Mouse (Mus musculus) forebrain, embryonic 14.5 days (tissue): ENCODE results near the gene Pex19. TPM values are rescaled to one million over a fixed set of nuclear protein-coding genes. Genes with fewer than 3 reads are reported as not detected.
A peak's percentile ranks its signal among the peaks of the same experiment; 100 is the strongest.

Experiments
- ATAC-seq: fragments of 200-750 bp; cut with Nextera tagmentation; 2 replicates; pipeline ENCODE4 v1.8.0; 2017; ENCODE audit warnings: mild to moderate bottlenecking, moderate library complexity
- DNase-seq: peaks from one replicate; pipeline ENCODE4 v3.0.0-alpha.2; 2015; ENCODE audit warnings: low spot score
- H3K27ac ChIP-seq: fragments of 300-500 bp; sonication (generic); 2 replicates; pipeline ENCODE4 v1.5.1; 2014; ENCODE audit warnings: low read depth, mild to moderate bottlenecking, control low read depth, low read length, moderate library complexity
- H3K27me3 ChIP-seq: fragments of 300-500 bp; sonication (generic); replicated peaks from 2 replicates; pipeline ENCODE4 v1.6.1; 2014; ENCODE audit warnings: low read length, control low read depth, mixed read lengths; ENCODE audit not compliant: control insufficient read depth, insufficient read depth
- H3K36me3 ChIP-seq: fragments of 300-500 bp; sonication (generic); 2 replicates; pipeline ENCODE4 v1.6.1; 2014; ENCODE audit warnings: low read length, control low read depth; ENCODE audit not compliant: control insufficient read depth, insufficient read depth
- H3K4me1 ChIP-seq: fragments of 300-500 bp; sonication (generic); 2 replicates; pipeline ENCODE4 v1.6.1; 2014; ENCODE audit warnings: antibody characterized with exemption, low read length, control low read depth; ENCODE audit not compliant: control insufficient read depth, insufficient read depth
- H3K4me2 ChIP-seq: fragments of 300-500 bp; sonication (generic); 2 replicates; pipeline ENCODE4 v1.6.1; 2014; ENCODE audit warnings: mild to moderate bottlenecking, control low read depth, low read length
- H3K4me3 ChIP-seq: fragments of 300-500 bp; sonication (generic); 2 replicates; pipeline ENCODE4 v1.5.1; 2014; ENCODE audit warnings: low read depth, low read length, control low read depth
- H3K9ac ChIP-seq: fragments of 300-500 bp; sonication (generic); 2 replicates; pipeline ENCODE4 v1.6.1; 2014; ENCODE audit warnings: mild to moderate bottlenecking, low read length, control low read depth, moderate library complexity
- H3K9me3 ChIP-seq: fragments of 300-500 bp; sonication (generic); replicated peaks from 2 replicates; pipeline ENCODE4 v1.6.1; 2016; ENCODE audit warnings: low read length, control low read depth, mixed read lengths; ENCODE audit not compliant: control insufficient read depth
- WGBS: fragments of 180-500 bp; shearing (Covaris S2); extraction: QIAGEN DNeasy Blood & Tissue Kit; methylation state at CpG from one replicate; pipeline ENCODE4 v1.1.7; 2014; 5-methylcytosine and 5-hydroxymethylcytosine counted together
- polyA plus RNA-seq: library from polyadenylated mRNA; unstranded; fragments of >200 nt; fragmentation: Nextera tagmentation; extraction: Ambion mirVana; gene quantifications from 2 replicates; pipeline ENCODE4 v1.2.1, GENCODE M21; 2014

Pex19 gene
- polyA plus RNA-seq, 1 experiment from 2014 or later, result 159 TPM

DNA sequence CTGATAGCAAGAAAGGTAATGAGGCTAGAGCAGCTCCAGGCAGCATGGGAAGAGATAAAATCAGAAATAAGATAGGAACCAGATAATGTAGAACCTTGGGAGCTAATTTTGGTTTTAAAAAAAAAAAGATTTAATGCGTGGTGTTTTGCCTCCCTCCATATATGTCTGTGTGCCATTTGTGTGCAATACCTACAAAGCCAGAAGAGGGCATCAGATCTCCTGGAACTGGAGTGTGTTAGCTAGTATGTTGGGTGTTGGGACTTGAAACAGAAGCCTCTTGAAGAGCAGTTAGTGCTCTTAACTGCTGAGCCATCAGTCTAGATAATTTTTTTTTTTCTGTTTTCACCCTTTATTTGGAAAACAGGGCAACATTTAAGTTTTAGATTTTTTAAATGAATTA, 17.0 kb downstream of the Pex19 start:
- peaks cover 4% of the 10 kb centered on the region for H3K4me1 ChIP-seq
- H3K27ac ChIP-seq, result no peak overlapping the region
- no peak overlapping the region for H3K4me2 ChIP-seq
- 35% methylated on average over 1 of the region's 1 CpGs for WGBS
- no peak overlapping the region for H3K9ac ChIP-seq
- ATAC-seq, result 0 out of 2 replicates have a peak, but pooled peaks have one; percentile 29
- no peak overlapping the region for H3K4me3 ChIP-seq
- DNase-seq, result peak; percentile 78
- no peaks in the 10 kb centered on the region for H3K27me3 ChIP-seq
- no peaks in the 10 kb centered on the region for H3K36me3 ChIP-seq
- no peaks in the 10 kb centered on the region for H3K9me3 ChIP-seq

DNA sequence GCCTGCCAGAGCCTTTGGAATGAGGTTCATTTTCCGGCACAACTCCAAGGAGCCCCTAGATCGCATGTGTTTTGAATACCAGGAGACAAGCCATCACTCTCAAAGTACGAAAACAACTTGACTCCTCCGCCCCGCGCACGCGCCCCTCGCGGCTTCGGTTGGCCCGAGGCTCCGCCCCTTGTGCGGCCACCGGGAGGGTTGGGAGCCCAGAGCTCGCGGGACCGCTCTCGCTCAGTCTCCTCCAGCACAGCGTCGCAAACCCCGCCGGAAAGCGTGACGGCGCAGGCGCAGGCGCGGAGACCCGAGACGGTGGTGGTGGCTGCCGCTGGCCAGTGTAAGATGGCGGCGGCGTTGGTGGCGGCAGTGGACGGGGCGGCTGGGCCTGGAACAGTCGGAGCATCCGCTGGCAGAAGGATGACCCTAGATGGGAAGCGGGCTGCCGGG, 21.3 kb downstream of the Pex19 start, which contains the start of gene Dcaf8:
TSS of gene Dcaf8 (plus strand) at position 250 of the 444 bp plus-strand sequence.
- peak within 1 kb of the TSS; percentile 82 for H3K4me2 ChIP-seq
- peak within 1 kb of the TSS; percentile 96 for H3K4me3 ChIP-seq
- under 1% methylated on average over 39 of the region's 42 CpGs for WGBS
- no peaks in the 10 kb centered on the region for H3K9me3 ChIP-seq
- peak within 1 kb of the TSS; percentile 99 for H3K9ac ChIP-seq
- no peaks in the 10 kb centered on the region for H3K27me3 ChIP-seq
- H3K36me3 ChIP-seq, result peaks cover 24% of the 10 kb centered on the region
- DNase-seq (peak; percentile 98), ATAC-seq (peak; percentile 99)
- H3K27ac ChIP-seq, result peak within 1 kb of the TSS; percentile 93
- H3K4me1 ChIP-seq, result peaks cover 14% of the 10 kb centered on the region

DNA sequence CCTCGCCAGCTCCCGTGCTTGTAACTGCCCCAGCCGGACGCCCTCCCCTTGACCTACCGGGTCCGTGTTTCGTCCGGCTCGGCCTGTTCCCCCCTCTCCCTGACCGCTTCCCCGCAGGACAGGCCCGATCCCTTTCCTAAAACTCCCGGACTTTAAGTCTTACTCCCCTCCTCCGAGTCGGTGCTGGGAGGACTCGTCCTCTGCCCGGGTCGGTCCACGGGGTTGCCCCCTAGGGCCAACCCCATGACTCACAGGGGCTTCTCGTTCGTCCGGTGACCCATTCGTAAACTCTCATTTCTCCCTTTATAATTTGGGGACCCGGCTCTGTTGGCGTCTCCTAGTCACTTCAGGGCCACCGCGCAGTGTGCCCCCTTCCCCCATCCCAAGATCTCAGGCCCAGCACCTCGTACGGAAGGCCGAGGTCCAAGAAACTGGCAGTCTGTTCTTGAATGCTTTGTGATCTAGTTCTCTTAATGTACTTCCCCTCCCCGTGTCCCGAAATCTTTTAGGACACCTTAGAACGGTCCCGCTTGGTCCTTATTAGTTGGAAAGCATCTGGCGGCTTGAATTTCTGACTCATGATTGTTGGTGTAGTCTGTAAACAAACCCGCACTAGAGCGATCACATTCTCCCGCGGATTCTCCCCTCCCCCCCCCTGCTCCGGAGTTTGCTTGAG, 21.9 kb downstream of the Pex19 start:
- peak overlapping the region; percentile 93 for H3K27ac ChIP-seq

DNA sequence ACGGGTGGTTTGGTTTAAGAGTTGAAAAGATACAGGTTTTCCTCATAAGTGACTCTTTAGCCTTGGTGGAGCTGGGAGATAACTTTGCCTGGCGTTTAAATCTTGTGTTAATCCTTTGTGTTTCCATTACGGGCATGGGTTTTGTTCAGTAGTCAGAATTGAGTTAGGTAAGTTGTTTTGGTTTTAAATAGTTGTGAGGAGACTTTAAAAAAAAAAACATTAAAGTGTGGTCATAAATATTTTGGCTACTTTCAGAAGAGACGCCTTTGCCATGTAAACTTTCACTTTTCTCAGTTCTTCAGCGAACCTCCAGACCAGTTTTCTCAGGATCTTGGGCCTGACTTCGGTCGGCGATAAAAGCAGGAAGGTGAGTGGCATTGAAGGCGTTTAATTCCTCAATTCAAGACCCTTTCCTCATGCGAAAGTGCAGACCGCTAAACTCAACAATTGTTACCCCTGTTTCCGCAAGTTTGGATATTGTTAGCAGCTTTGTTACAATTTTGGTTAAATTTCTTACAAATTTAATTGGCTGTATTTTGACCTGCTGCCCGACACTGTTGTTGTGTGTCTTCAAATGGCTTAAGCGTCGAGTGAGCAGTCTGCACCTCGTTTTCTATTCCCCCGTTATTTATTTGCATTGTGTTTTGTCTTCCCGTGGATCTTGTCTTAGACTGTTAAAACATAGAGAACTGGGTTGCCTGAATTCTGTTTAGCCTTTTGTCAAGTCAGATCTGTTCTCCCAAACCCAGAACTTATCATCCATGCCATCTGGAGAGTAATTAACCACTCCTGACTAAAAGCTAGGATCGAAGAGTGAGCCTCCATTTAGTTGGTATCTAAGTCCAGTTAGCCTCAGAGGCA, 22.6 kb downstream of the Pex19 start:
- peak overlapping the region; percentile 96 for H3K4me3 ChIP-seq
- peak overlapping the region; percentile 93; the same call in 1 of the 2 replicates for H3K27ac ChIP-seq
- peak overlapping the region; percentile 99 for H3K9ac ChIP-seq
- peaks cover 37% of the 10 kb centered on the region for H3K36me3 ChIP-seq
- H3K27me3 ChIP-seq, result no peaks in the 10 kb centered on the region
- H3K4me2 ChIP-seq, result peak overlapping the region; percentile 82
- 6% methylated on average over 19 of the region's 19 CpGs for WGBS
- H3K4me1 ChIP-seq, result peaks cover 14% of the 10 kb centered on the region
- DNase-seq, result peak; percentile 8
- ATAC-seq, result no peak
- no peaks in the 10 kb centered on the region for H3K9me3 ChIP-seq

More for the DNA sequence above, 21.9 kb downstream of the Pex19 start:
- H3K36me3 ChIP-seq, result peaks cover 29% of the 10 kb centered on the region
- H3K27me3 ChIP-seq, result no peaks in the 10 kb centered on the region
- ATAC-seq (peak; percentile 56), DNase-seq (peak; percentile 46)
- WGBS, result under 1% methylated on average over 40 of the region's 40 CpGs
- H3K4me3 ChIP-seq, result peak overlapping the region; percentile 96
- H3K9ac ChIP-seq, result peak overlapping the region; percentile 99
- H3K9me3 ChIP-seq, result no peaks in the 10 kb centered on the region
- H3K4me2 ChIP-seq, result peak overlapping the region; percentile 82
- peaks cover 14% of the 10 kb centered on the region for H3K4me1 ChIP-seq

DNA sequence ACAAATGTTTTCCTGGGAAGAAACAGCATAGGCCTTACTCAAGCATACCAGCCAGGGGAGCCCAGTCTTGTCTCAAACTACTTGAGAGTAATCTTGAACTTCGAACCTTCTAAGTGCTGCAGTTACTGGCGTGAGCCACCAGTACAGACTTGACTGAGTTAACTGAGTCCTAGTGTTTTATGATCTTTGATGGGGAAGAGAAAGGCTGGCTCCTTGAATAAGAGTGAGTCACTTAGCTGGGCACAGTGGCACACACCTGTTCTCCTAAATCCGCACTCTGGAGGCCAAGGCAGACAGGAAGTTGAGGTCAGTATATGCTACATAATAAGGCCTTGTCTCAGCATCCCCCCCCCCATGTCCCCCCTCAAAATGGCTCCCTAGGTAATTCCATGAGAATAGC, 28.0 kb downstream of the Pex19 start:
- Histone ChIP-seq H3K9ac (no peak overlapping the region), H3K27ac (no peak overlapping the region), H3K9me3 (no peaks in the 10 kb centered on the region), H3K36me3 (peaks cover 58% of the 10 kb centered on the region), H3K4me3 (no peak overlapping the region), H3K4me1 (peaks cover 4% of the 10 kb centered on the region), H3K27me3 (no peaks in the 10 kb centered on the region), H3K4me2 (no peak overlapping the region)
- 99% methylated on average over 3 of the region's 3 CpGs for WGBS
- no peak for DNase-seq
- no peak for ATAC-seq

DNA sequence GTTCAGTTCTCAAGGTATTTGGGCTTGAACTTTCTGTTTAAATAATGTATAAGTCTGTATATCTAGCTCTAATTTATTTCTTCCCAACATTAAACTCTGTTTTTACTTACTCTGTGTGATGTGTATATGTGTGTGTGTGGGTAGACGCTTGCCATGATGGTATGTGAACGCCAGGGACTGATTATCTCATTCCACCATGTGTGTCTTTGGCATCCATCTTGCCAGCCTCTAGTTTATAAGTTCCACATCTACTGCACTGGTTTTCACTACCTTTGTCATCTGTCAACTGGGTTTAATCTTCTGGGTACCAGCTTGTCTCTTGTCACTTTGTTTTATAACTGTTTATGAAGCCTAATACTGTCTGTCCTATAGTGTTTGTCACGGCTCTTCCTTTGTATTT, 29.0 kb downstream of the Pex19 start:
- H3K4me3 ChIP-seq, result no peak overlapping the region
- no peak overlapping the region for H3K9ac ChIP-seq
- H3K9me3 ChIP-seq, result no peaks in the 10 kb centered on the region
- H3K36me3 ChIP-seq, result peaks cover 52% of the 10 kb centered on the region
- WGBS, result 91% methylated on average over 3 of the region's 3 CpGs
- ATAC-seq (no peak), DNase-seq (no peak)
- no peak overlapping the region for H3K4me2 ChIP-seq
- H3K4me1 ChIP-seq, result no peaks in the 10 kb centered on the region; the same call in 1 of the 2 replicates
- H3K27ac ChIP-seq, result no peak overlapping the region
- H3K27me3 ChIP-seq, result no peaks in the 10 kb centered on the region

DNA sequence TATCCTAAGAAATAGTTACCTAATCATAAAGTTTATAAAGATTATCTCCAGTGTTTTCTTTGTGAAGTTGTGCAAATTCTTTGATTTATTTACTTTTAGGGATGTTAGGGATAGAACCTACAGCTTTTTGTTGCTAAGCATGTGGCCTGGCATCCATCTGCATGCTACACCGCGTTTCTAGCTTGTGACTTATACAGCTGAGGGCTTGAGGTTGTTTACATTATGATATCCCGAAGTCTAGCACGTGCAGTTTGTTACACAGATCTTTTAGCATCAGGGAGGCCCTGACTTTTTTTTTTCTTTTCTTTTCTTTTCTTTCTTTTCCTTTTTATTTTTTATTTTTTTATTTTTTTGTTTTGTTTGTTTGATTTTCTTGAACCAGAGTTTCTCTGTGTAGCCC, 33.4 kb downstream of the Pex19 start:
- no peak overlapping the region for H3K4me3 ChIP-seq
- no peak overlapping the region for H3K27ac ChIP-seq
- no peak for ATAC-seq
- H3K4me1 ChIP-seq, result no peaks in the 10 kb centered on the region
- H3K4me2 ChIP-seq, result no peak overlapping the region
- H3K27me3 ChIP-seq, result no peaks in the 10 kb centered on the region
- no peak for DNase-seq
- 89% methylated on average over 4 of the region's 4 CpGs for WGBS
- peaks cover 22% of the 10 kb centered on the region for H3K36me3 ChIP-seq
- no peaks in the 10 kb centered on the region for H3K9me3 ChIP-seq
- no peak overlapping the region for H3K9ac ChIP-seq

DNA sequence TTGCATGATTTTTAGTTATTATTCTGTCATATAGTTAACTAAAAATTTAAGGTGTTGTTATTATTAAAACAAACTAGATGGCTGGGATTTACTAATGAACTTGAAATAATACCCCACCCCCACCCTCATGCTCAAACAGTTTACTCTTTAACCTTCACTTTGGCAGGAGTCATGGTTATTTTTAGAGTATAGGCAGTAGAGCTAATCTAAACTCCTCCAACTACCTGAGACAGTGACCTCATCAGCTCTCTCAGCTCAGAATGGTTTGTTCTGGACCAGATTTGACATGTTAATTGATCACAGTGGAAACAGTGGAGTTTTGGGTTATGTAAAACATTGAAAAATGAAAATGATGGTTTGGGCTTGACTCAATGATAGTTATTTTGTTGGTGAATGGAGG, 34.0 kb downstream of the Pex19 start:
- Histone ChIP-seq H3K4me3 (no peak overlapping the region), H3K4me2 (no peak overlapping the region), H3K4me1 (no peaks in the 10 kb centered on the region), H3K27me3 (no peaks in the 10 kb centered on the region), H3K36me3 (peaks cover 22% of the 10 kb centered on the region), H3K9ac (no peak overlapping the region), H3K27ac (no peak overlapping the region), H3K9me3 (no peaks in the 10 kb centered on the region)
- no peak for ATAC-seq
- no peak for DNase-seq
